Mouse (Mus musculus): ENCODE data around the gene Prkar2a. TPM values are rescaled to one million over a fixed set of nuclear protein-coding genes. Genes with fewer than 3 reads are reported as not detected.

Gene Prkar2a
- polyA plus RNA-seq, 3 experiments from 2014 or later: 7.7 to 11.9 (median 9.2) TPM

DNA sequence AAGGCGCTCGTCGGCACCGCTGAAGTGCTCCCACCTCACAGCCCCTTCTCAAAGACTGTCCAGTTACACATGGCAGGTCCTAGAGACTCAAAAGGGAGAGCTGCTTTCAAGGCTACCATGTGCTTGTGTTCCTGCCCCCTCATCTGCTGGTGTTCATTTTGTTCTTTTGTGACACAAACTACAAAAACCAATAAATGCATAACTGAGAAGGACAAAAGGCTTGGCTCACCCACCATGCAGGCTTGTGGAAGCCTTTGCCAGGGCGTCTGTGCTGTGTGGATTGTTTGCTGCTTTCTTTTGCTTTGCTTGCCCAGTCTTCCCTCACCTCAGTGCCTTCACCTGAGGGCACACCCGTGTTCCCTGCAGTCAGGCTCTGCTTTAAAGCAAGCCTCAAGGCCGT is 108.4 kb downstream of the Prkar2a start:
- ATAC-seq: no peak

- no peak for ATAC-seq
Observed at GRCm38 (mm10) chr9:108798508-108799075, 109.5 kb downstream of the Prkar2a start.

DNA sequence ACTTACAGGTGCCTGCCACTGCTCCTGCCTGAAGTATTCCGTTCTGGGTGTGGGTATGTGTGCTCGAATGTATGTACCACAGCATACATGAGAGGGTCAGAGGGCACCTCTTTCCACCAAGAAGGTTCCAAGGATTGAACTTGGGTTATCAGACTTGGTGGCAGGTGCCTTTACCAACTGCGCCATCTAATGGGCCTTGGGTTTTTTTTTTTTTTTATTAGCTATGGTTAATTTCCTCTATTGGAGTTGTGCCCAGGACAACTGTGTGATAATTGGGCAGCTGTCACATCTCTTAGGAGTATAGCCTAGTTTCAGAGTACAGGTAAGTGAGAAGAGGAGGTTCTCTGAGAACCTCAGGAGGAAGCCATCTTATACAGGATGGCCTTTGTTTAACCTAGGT is 110.5 kb downstream of the Prkar2a start:
- ATAC-seq: no peak

Other genes with a start within 250 kb of the Prkar2a start
- gene Ccdc71, start 228.8 kb upstream of the Prkar2a start, polyA plus RNA-seq (2017; shearing (Covaris generic)): 10 to 100 TPM; 22.9 to 28.1 (median 27.5) TPM
- gene Klhdc8b, start 227.7 kb upstream of the Prkar2a start, polyA plus RNA-seq (2017; shearing (Covaris generic)): 1 to 10 TPM in 2 of 3 experiments, under 1 TPM in 1; 0.94 to 1.9 (median 1.6) TPM
- under 1 TPM in 2 of 3 experiments, not detected in 1; 0.06 to 0.08 TPM for gene Lamb2, start 209.6 kb upstream of the Prkar2a start, polyA plus RNA-seq (2017; shearing (Covaris generic))
- 10 to 100 TPM; 15.7 to 18.4 (median 18.4) TPM for gene Usp19, start 198.7 kb upstream of the Prkar2a start, polyA plus RNA-seq (2017; shearing (Covaris generic))
- gene Qars, start 181.6 kb upstream of the Prkar2a start, polyA plus RNA-seq (2017; shearing (Covaris generic)): 100 to 1,000 TPM; 123 to 167 (median 155) TPM
- 10 to 100 TPM; 68.0 to 91.8 (median 70.4) TPM for gene Qrich1, start 172.5 kb upstream of the Prkar2a start, polyA plus RNA-seq (2017; shearing (Covaris generic))
- 100 to 1,000 TPM; 132 to 143 (median 137) TPM for gene Impdh2, start 129.0 kb upstream of the Prkar2a start, polyA plus RNA-seq (2017; shearing (Covaris generic))
- gene Ndufaf3, start 121.9 kb upstream of the Prkar2a start, polyA plus RNA-seq (2017; shearing (Covaris generic)): 10 to 100 TPM; 63.9 to 75.7 (median 73.9) TPM
- gene Dalrd3, start 119.4 kb upstream of the Prkar2a start, polyA plus RNA-seq (2017; shearing (Covaris generic)): 10 to 100 TPM; 47.6 to 79.7 (median 68.7) TPM
- gene Wdr6, start 110.6 kb upstream of the Prkar2a start, polyA plus RNA-seq (2017; shearing (Covaris generic)): 10 to 100 TPM; 25.4 to 32.5 (median 28.0) TPM
- 10 to 100 TPM in 1 of 3 experiments, 1 to 10 TPM in 2; 5.6 to 10.9 (median 7.5) TPM for gene P4htm, start 91.6 kb upstream of the Prkar2a start, polyA plus RNA-seq (2017; shearing (Covaris generic))
- gene Arih2, start 39.9 kb upstream of the Prkar2a start, polyA plus RNA-seq (2017; shearing (Covaris generic)): 10 to 100 TPM; 55.7 to 65.6 (median 62.7) TPM
- gene Slc25a20, start 27.2 kb upstream of the Prkar2a start, polyA plus RNA-seq (2017; shearing (Covaris generic)): 10 to 100 TPM; 41.0 to 53.4 (median 48.2) TPM
- gene Ip6k2, start 94.5 kb downstream of the Prkar2a start, polyA plus RNA-seq (2017; shearing (Covaris generic)): 10 to 100 TPM; 10.9 to 24.0 (median 19.8) TPM
- gene Nckipsd, start 119.1 kb downstream of the Prkar2a start, polyA plus RNA-seq (2017; shearing (Covaris generic)): 1 to 10 TPM; 6.0 to 7.1 (median 6.8) TPM
- gene Celsr3, start 137.0 kb downstream of the Prkar2a start, polyA plus RNA-seq (2017; shearing (Covaris generic)): not detected
- 10 to 100 TPM in 1 of 3 experiments, 1 to 10 TPM in 2; 7.3 to 12.6 (median 8.2) TPM for gene Slc26a6, start 164.0 kb downstream of the Prkar2a start, polyA plus RNA-seq (2017; shearing (Covaris generic))
- gene Tmem89, start 225.3 kb downstream of the Prkar2a start, polyA plus RNA-seq (2017; shearing (Covaris generic)): not detected
- 100 to 1,000 TPM; 187 to 203 (median 188) TPM for gene Uqcrc1, start 247.3 kb downstream of the Prkar2a start, polyA plus RNA-seq (2017; shearing (Covaris generic))

All from inflammation-experienced regulatory T-cells, adult 6 months (primary cell).